Mouse (Mus musculus) heart, embryonic 11.5 days (tissue): ENCODE data around the gene Map3k13. TPM values are rescaled to one million over a fixed set of nuclear protein-coding genes. Genes with fewer than 3 reads are reported as not detected.
"Not testable (repeated sequence)": the region's sequence is repeated elsewhere in the genome, so short reads cannot be mapped to it uniquely, and the experiment has no call there.

ENCODE experiments used
- ATAC-seq: fragments of 200-750 bp; cut with Nextera tagmentation; replicated peaks from 2 replicates; pipeline ENCODE4 v1.8.0; 2017; ENCODE audit warnings: moderate library complexity; ENCODE audit not compliant: insufficient number of reproducible peaks, low FRiP score, low TSS enrichment
- H3K27ac ChIP-seq: fragments of 300-500 bp; sonication (generic); 2 replicates; pipeline ENCODE4 v1.5.1; 2014; ENCODE audit warnings: mild to moderate bottlenecking, low read depth, low read length
- H3K27me3 ChIP-seq: fragments of 300-500 bp; sonication (generic); 2 replicates; pipeline ENCODE4 v1.6.1; 2014; ENCODE audit warnings: mild to moderate bottlenecking, low read length, mixed read lengths; ENCODE audit not compliant: control insufficient read depth, insufficient read depth
- H3K36me3 ChIP-seq: fragments of 300-500 bp; sonication (generic); 2 replicates; pipeline ENCODE4 v1.6.1; 2014; ENCODE audit warnings: mild to moderate bottlenecking, low read length, moderate library complexity, mixed read lengths; ENCODE audit not compliant: control insufficient read depth, insufficient read depth
- H3K4me1 ChIP-seq: fragments of 300-500 bp; sonication (generic); 2 replicates; pipeline ENCODE4 v1.6.1; 2014; ENCODE audit warnings: low read length; ENCODE audit not compliant: control insufficient read depth, insufficient read depth
- H3K4me2 ChIP-seq: fragments of 300-500 bp; sonication (generic); 2 replicates; pipeline ENCODE4 v1.6.1; 2014; ENCODE audit warnings: mild to moderate bottlenecking, moderate library complexity
- H3K4me3 ChIP-seq: fragments of 300-500 bp; sonication (generic); 2 replicates; pipeline ENCODE4 v1.5.1; 2014; ENCODE audit warnings: low read depth, low read length
- H3K9ac ChIP-seq: fragments of 300-500 bp; sonication (generic); 2 replicates; pipeline ENCODE4 v1.6.1; 2014; ENCODE audit warnings: mild to moderate bottlenecking, low read depth, low read length, moderate library complexity
- H3K9me3 ChIP-seq: fragments of 300-500 bp; sonication (generic); replicated peaks from 2 replicates; pipeline ENCODE4 v1.6.1; 2016; ENCODE audit warnings: low read length; ENCODE audit not compliant: control insufficient read depth
- WGBS: fragments of 180-500 bp; shearing (Covaris S2); extraction: QIAGEN DNeasy Blood & Tissue Kit; methylation state at CpG from one replicate; pipeline ENCODE4 v1.1.7; 2014; ENCODE audit not compliant: insufficient replicate concordance; 5-methylcytosine and 5-hydroxymethylcytosine counted together
- polyA plus RNA-seq: library from polyadenylated mRNA; unstranded; fragments of >200 nt; fragmentation: Nextera tagmentation; extraction: Ambion mirVana; gene quantifications from 2 replicates; pipeline ENCODE4 v1.2.1, GENCODE M21; 2014

Gene Map3k13
- polyA plus RNA-seq, 1 experiment from 2014 or later, result 0.79 TPM

- Histone ChIP-seq H3K36me3 (no peaks in the 10 kb centered on the region), H3K4me3 (no peak overlapping the region), H3K4me2 (no peak overlapping the region), H3K9me3 (no peaks in the 10 kb centered on the region), H3K27ac (no peak overlapping the region), H3K9ac (no peak overlapping the region), H3K27me3 (no peaks in the 10 kb centered on the region), H3K4me1 (0 out of 2 replicates have a peak, but pooled peaks cover 2% of the 10 kb centered on the region)
- no peak for ATAC-seq
- WGBS, result 30% methylated on average over 3 of the region's 3 CpGs
These were observed 2.4 kb upstream of the Map3k13 start for GRCm38 (mm10) chr16:21791779-21792178.

- peak overlapping the region; percentile 71 for H3K9ac ChIP-seq
- not testable (repeated sequence) for H3K9me3 ChIP-seq, H3K27me3 ChIP-seq, ATAC-seq, H3K27ac ChIP-seq, H3K36me3 ChIP-seq, H3K4me1 ChIP-seq
- 31% methylated on average over 2 of the region's 2 CpGs for WGBS
- H3K4me3 ChIP-seq, result peak overlapping the region; percentile 70
- H3K4me2 ChIP-seq, result peak overlapping the region; percentile 91
These were observed 901 bp upstream of the Map3k13 start for GRCm38 (mm10) chr16:21793080-21793810.

DNA sequence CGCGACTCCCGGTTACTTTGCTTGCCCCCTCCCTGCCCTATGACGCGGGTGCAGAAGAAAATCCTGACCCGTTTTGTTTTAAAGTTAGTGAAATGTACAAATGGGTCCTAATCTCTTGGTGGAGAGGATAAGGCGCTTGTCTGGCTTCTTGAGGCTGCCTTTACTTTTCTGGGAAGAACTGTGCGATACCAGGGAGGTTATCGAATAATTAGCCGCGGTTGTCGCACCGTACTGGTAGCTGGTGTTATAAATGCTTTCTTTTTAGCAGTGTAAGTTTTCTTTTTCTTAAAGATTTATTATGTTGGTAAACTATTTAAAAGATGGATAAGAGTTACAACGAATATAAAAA lies 525 bp downstream of the Map3k13 start:
- no peaks in the 10 kb centered on the region for H3K4me1 ChIP-seq
- H3K9me3 ChIP-seq, result no peaks in the 10 kb centered on the region
- peak overlapping the region; percentile 91 for H3K4me2 ChIP-seq
- H3K27ac ChIP-seq, result peak overlapping the region; percentile 73; the same call in 1 of the 2 replicates
- no peaks in the 10 kb centered on the region; the same call in 1 of the 2 replicates for H3K36me3 ChIP-seq
- no peaks in the 10 kb centered on the region for H3K27me3 ChIP-seq
- WGBS, result 3% methylated on average over 14 of the region's 14 CpGs
- peak overlapping the region; percentile 70 for H3K4me3 ChIP-seq
- H3K9ac ChIP-seq, result peak overlapping the region; percentile 71
- no peak for ATAC-seq

- Histone ChIP-seq H3K4me1 (no peaks in the 10 kb centered on the region), H3K4me2 (peak overlapping the region; percentile 91), H3K9ac (no peak overlapping the region), H3K4me3 (peak overlapping the region; percentile 70), H3K36me3 (no peaks in the 10 kb centered on the region; the same call in 1 of the 2 replicates), H3K9me3 (no peaks in the 10 kb centered on the region), H3K27ac (no peak overlapping the region), H3K27me3 (no peaks in the 10 kb centered on the region)
- no peak for ATAC-seq
- WGBS, result 33% methylated on average over 5 of the region's 5 CpGs
These were observed 925 bp downstream of the Map3k13 start for GRCm38 (mm10) chr16:21795071-21795470.

DNA sequence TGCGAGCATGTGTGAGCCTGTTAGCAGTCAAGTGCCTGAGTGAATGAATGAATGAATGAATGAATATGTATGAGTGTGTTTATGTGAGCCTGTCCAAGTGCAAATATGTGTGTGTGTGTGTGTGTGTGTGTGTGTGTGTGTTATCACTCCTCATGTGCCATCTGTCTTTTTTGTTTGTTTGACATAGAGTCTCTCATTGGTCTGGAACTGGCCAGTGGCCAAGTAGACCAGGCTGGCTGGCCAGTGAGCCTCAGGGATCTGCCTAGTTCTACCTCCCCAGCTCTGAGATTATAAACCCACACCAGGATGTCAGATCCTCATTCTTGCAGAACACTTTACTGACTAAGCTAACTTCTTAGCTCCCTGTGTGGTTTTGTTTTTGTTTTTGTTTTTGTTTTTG lies 10.1 kb downstream of the Map3k13 start:
- Histone ChIP-seq H3K9me3 (no peaks in the 10 kb centered on the region), H3K4me3 (no peak overlapping the region), H3K9ac (no peak overlapping the region), H3K27me3 (no peaks in the 10 kb centered on the region), H3K27ac (no peak overlapping the region), H3K36me3 (peaks cover 9% of the 10 kb centered on the region), H3K4me1 (no peaks in the 10 kb centered on the region), H3K4me2 (no peak overlapping the region)
- 96% methylated on average over 1 of the region's 1 CpGs for WGBS
- ATAC-seq, result no peak

DNA sequence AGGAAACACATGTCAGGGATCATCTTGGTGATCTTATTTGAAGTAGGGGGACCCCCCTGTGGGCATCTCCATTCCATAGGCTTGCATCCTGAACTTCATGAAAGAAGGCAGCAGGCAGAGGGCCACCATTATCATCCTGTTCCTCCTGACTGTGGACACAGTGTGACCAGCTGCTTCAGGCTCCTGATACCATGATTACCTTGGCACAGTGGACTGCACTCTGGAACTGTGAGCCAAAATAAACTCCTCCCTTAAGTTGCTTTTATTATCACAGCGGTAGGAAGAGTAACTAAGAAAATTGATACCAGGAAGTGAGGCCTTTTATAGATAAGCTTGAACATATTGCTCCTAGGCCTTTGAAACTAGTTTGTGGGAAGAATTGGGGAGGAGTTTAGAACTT lies 12.7 kb downstream of the Map3k13 start:
- Histone ChIP-seq H3K27me3 (no peaks in the 10 kb centered on the region), H3K27ac (no peak overlapping the region), H3K9ac (no peak overlapping the region), H3K36me3 (peaks cover 9% of the 10 kb centered on the region; the same call in 1 of the 2 replicates), H3K4me2 (no peak overlapping the region), H3K9me3 (no peaks in the 10 kb centered on the region), H3K4me1 (no peaks in the 10 kb centered on the region), H3K4me3 (no peak overlapping the region)
- 80% methylated on average over 1 of the region's 1 CpGs for WGBS
- no peak for ATAC-seq

DNA sequence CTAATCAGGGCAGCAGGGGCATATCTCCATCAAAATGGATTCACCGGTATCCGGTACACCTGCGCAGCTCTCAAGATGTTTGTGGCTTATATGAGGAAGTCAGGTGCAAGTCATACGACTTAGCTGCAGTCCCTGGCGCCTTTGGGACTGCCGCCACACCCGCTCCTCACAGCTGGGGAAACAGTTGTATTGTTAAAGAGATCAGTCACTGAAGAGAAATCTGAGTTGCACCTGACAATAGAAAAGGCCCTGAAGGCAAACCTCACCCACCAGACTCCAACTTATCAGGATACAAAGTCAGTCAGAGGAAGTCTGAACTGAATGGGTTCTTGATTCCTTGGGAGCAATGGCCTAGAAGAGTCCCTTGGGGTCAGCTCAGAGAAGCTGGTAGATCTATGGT lies 13.6 kb downstream of the Map3k13 start:
- not testable (repeated sequence) for ATAC-seq, H3K9me3 ChIP-seq, H3K9ac ChIP-seq, H3K4me2 ChIP-seq, H3K4me3 ChIP-seq, H3K4me1 ChIP-seq, H3K36me3 ChIP-seq, H3K27me3 ChIP-seq, H3K27ac ChIP-seq
- 89% methylated on average over 7 of the region's 7 CpGs for WGBS

DNA sequence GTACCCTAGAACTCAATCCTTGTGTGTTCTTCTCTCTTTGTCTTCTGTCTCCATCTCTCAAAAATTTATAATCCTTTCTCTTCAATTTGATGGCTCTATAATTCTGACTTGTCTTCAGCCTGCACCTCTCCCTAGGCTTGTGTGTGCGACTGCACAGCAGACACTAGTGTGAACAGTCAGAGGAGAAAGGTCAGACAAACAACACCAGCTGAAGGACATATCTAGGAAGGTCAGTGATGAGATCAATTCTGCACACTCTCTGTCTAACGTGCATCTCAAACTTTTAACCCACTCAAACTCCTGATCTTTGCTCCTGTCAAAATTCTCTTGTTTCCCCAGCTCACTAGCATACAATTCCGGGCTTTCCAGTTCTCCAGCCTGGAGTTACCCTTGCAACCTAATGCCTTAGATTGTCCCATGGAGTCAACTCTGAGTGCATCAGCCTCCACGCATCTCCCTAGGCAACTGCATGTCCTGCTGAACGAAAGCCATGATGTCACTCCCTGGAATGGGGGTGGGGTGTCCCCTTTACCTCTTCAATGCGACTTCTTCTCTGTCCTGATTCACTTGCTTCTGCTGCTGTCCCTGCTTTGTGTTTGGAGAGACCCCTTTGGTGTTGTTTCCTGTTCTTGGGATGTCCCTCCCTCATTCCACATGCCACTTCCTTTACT lies 19.2 kb downstream of the Map3k13 start:
- Histone ChIP-seq H3K4me1 (no peaks in the 10 kb centered on the region), H3K9ac (no peak overlapping the region), H3K36me3 (peaks cover 5% of the 10 kb centered on the region; the same call in 1 of the 2 replicates), H3K27ac (no peak overlapping the region), H3K4me2 (no peak overlapping the region), H3K9me3 (no peaks in the 10 kb centered on the region), H3K4me3 (no peak overlapping the region), H3K27me3 (no peaks in the 10 kb centered on the region)
- ATAC-seq, result no peak
- 56% methylated on average over 6 of the region's 6 CpGs for WGBS
